Mouse (Mus musculus): ENCODE measurements at regions not wholly inside any gene's neighbourhood (a gene's known extent, or its start where the extent isn't known, plus 50 kb on each side); places are given as distances from the start of the nearest gene placed in this dataset.
"Not testable (repeated sequence)": the region's sequence is repeated elsewhere in the genome, so short reads cannot be mapped to it uniquely, and the experiment has no call there.

GRCm38 (mm10) chr1:7671566-7671965 is 2863.9 kb downstream of the Gm37988 start:
- H3K27ac ChIP-seq (ENCODE audit: low read depth): no peak overlapping the region
- no peaks in the 10 kb centered on the region for H3K36me3 ChIP-seq (replicated peaks; ENCODE audit: control insufficient read depth, insufficient read depth, low read length)
- no peaks in the 10 kb centered on the region for H3K27me3 ChIP-seq (ENCODE audit: control insufficient read depth, insufficient read depth, low read length)
- DNase-seq (ENCODE audit: low spot score): no peak
- H3K9ac ChIP-seq (replicated peaks; ENCODE audit: low read depth, low read length): no peak overlapping the region
- no peak for ATAC-seq (ENCODE audit: insufficient read depth, low read depth)
- no peak overlapping the region for H3K4me3 ChIP-seq (ENCODE audit: low read depth, low read length)
- H3K9me3 ChIP-seq (replicated peaks; ENCODE audit: control insufficient read depth, low read length): no peaks in the 10 kb centered on the region
- H3K4me2 ChIP-seq (ENCODE audit: low read depth, low read length): no peak overlapping the region
- no peaks in the 10 kb centered on the region for H3K4me1 ChIP-seq (ENCODE audit: control insufficient read depth, insufficient read depth)
- TF ChIP-seq EP300 (IDR thresholded peaks at IDR 0.05; ENCODE audit: low read depth) (no peak), CTCF (IDR thresholded peaks at IDR 0.05; ENCODE audit: low read depth) (no peak)

- DNase-seq (ENCODE audit: low spot score); H3K9ac ChIP-seq (replicated peaks; ENCODE audit: low read depth, low read length); H3K4me3 ChIP-seq (ENCODE audit: low read depth, low read length); H3K9me3 ChIP-seq (replicated peaks; ENCODE audit: control insufficient read depth, low read length); H3K4me2 ChIP-seq (ENCODE audit: low read depth, low read length); H3K27me3 ChIP-seq (ENCODE audit: control insufficient read depth, insufficient read depth, low read length); H3K27ac ChIP-seq (ENCODE audit: low read depth); ATAC-seq (ENCODE audit: insufficient read depth, low read depth); H3K4me1 ChIP-seq (ENCODE audit: control insufficient read depth, insufficient read depth); H3K36me3 ChIP-seq (replicated peaks; ENCODE audit: control insufficient read depth, insufficient read depth, low read length): not testable (repeated sequence)
- WGBS: 79% methylated on average over 6 of the region's 6 CpGs
These were observed 2901.5 kb downstream of the Gm37988 start for GRCm38 (mm10) chr1:7709206-7709605.

GRCm38 (mm10) chr1:7732725-7733124 is 2925.0 kb downstream of the Gm37988 start:
- ATAC-seq (ENCODE audit: insufficient read depth, low read depth): no peak
- WGBS: 46% methylated on average over 1 of the region's 1 CpGs

GRCm38 (mm10) chr1:7737331-7737730 is 2929.6 kb downstream of the Gm37988 start:
- H3K36me3 ChIP-seq (replicated peaks; ENCODE audit: control insufficient read depth, insufficient read depth, low read length): no peaks in the 10 kb centered on the region
- TF ChIP-seq EP300 (IDR thresholded peaks at IDR 0.05; ENCODE audit: low read depth) (no peak), CTCF (IDR thresholded peaks at IDR 0.05; ENCODE audit: low read depth) (no peak)
- 81% methylated on average over 4 of the region's 4 CpGs for WGBS

More at GRCm38 (mm10) chr1:7732725-7733124, 2925.0 kb downstream of the Gm37988 start:
- TF ChIP-seq CTCF (IDR thresholded peaks at IDR 0.05; ENCODE audit: low read depth) (no peak), EP300 (IDR thresholded peaks at IDR 0.05; ENCODE audit: low read depth) (no peak)
- no peaks in the 10 kb centered on the region for H3K4me1 ChIP-seq (ENCODE audit: control insufficient read depth, insufficient read depth)
- H3K36me3 ChIP-seq (replicated peaks; ENCODE audit: control insufficient read depth, insufficient read depth, low read length): no peaks in the 10 kb centered on the region
- H3K27ac ChIP-seq (ENCODE audit: low read depth): no peak overlapping the region
- no peak for DNase-seq (ENCODE audit: low spot score)
- H3K27me3 ChIP-seq (ENCODE audit: control insufficient read depth, insufficient read depth, low read length): no peaks in the 10 kb centered on the region
- H3K4me2 ChIP-seq (ENCODE audit: low read depth, low read length): no peak overlapping the region
- H3K4me3 ChIP-seq (ENCODE audit: low read depth, low read length): no peak overlapping the region
- no peak overlapping the region for H3K9ac ChIP-seq (replicated peaks; ENCODE audit: low read depth, low read length)
- no peaks in the 10 kb centered on the region for H3K9me3 ChIP-seq (replicated peaks; ENCODE audit: control insufficient read depth, low read length)

GRCm38 (mm10) chr1:7745887-7746286 is 2938.2 kb downstream of the Gm37988 start:
- Histone ChIP-seq H3K9me3 (replicated peaks; ENCODE audit: control insufficient read depth, low read length) (no peaks in the 10 kb centered on the region), H3K27ac (ENCODE audit: low read depth) (no peak overlapping the region), H3K4me3 (ENCODE audit: low read depth, low read length) (no peak overlapping the region), H3K4me1 (ENCODE audit: control insufficient read depth, insufficient read depth) (no peaks in the 10 kb centered on the region), H3K36me3 (replicated peaks; ENCODE audit: control insufficient read depth, insufficient read depth, low read length) (no peaks in the 10 kb centered on the region), H3K9ac (replicated peaks; ENCODE audit: low read depth, low read length) (no peak overlapping the region), H3K27me3 (ENCODE audit: control insufficient read depth, insufficient read depth, low read length) (no peaks in the 10 kb centered on the region), H3K4me2 (ENCODE audit: low read depth, low read length) (no peak overlapping the region)
- WGBS: 44% methylated on average over 5 of the region's 5 CpGs
- ATAC-seq (ENCODE audit: insufficient read depth, low read depth): no peak
- TF ChIP-seq CTCF (IDR thresholded peaks at IDR 0.05; ENCODE audit: low read depth) (no peak), EP300 (IDR thresholded peaks at IDR 0.05; ENCODE audit: low read depth) (no peak)
- DNase-seq (ENCODE audit: low spot score): no peak

More at GRCm38 (mm10) chr1:7737331-7737730, 2929.6 kb downstream of the Gm37988 start:
- Histone ChIP-seq H3K27me3 (ENCODE audit: control insufficient read depth, insufficient read depth, low read length) (no peaks in the 10 kb centered on the region), H3K9me3 (replicated peaks; ENCODE audit: control insufficient read depth, low read length) (no peaks in the 10 kb centered on the region), H3K4me3 (ENCODE audit: low read depth, low read length) (no peak overlapping the region), H3K4me1 (ENCODE audit: control insufficient read depth, insufficient read depth) (no peaks in the 10 kb centered on the region), H3K9ac (replicated peaks; ENCODE audit: low read depth, low read length) (no peak overlapping the region), H3K4me2 (ENCODE audit: low read depth, low read length) (no peak overlapping the region), H3K27ac (ENCODE audit: low read depth) (no peak overlapping the region)
- DNase-seq (ENCODE audit: low spot score) (no peak), ATAC-seq (ENCODE audit: insufficient read depth, low read depth) (no peak)

- H3K4me2 ChIP-seq (ENCODE audit: low read depth, low read length): no peak overlapping the region; the same call in 1 of the 2 replicates
- 23% methylated on average over 1 of the region's 1 CpGs for WGBS
- H3K27ac ChIP-seq (ENCODE audit: low read depth): no peak overlapping the region
- H3K4me1 ChIP-seq (ENCODE audit: control insufficient read depth, insufficient read depth): 0 out of 2 replicates have a peak, but pooled peaks cover 4% of the 10 kb centered on the region
- no peaks in the 10 kb centered on the region for H3K27me3 ChIP-seq (ENCODE audit: control insufficient read depth, insufficient read depth, low read length)
- DNase-seq (ENCODE audit: low spot score) (no peak), ATAC-seq (ENCODE audit: insufficient read depth, low read depth) (no peak)
- H3K36me3 ChIP-seq (replicated peaks; ENCODE audit: control insufficient read depth, insufficient read depth, low read length): no peaks in the 10 kb centered on the region
- no peak overlapping the region for H3K4me3 ChIP-seq (ENCODE audit: low read depth, low read length)
- H3K9ac ChIP-seq (replicated peaks; ENCODE audit: low read depth, low read length): no peak overlapping the region
- TF ChIP-seq EP300 (IDR thresholded peaks at IDR 0.05; ENCODE audit: low read depth) (no peak), CTCF (IDR thresholded peaks at IDR 0.05; ENCODE audit: low read depth) (no peak)
- H3K9me3 ChIP-seq (replicated peaks; ENCODE audit: control insufficient read depth, low read length): no peaks in the 10 kb centered on the region
These were observed 2969.0 kb downstream of the Gm37988 start for GRCm38 (mm10) chr1:7776720-7777119.
